Mouse (Mus musculus): ENCODE measurements around the gene Rpa2.

GRCm38 (mm10) chr4:132731616-132732015 is 36.5 kb upstream of the Rpa2 start:
- TF ChIP-seq CTCF (IDR thresholded peaks at IDR 0.05; ENCODE audit: borderline replicate concordance, extremely low read depth, insufficient read depth, insufficient read length) (no peak), POLR2A (IDR thresholded peaks at IDR 0.05; ENCODE audit: borderline replicate concordance, extremely low read depth, insufficient read depth, insufficient read length, poor library complexity, severe bottlenecking) (no peak)
